Mouse (Mus musculus) midbrain, embryonic 15.5 days (tissue): ENCODE results near the gene Ndufb4. TPM values are rescaled to one million over a fixed set of nuclear protein-coding genes. Genes with fewer than 3 reads are reported as not detected.

Source experiments
- polyA plus RNA-seq: library from polyadenylated mRNA; unstranded; fragments of >200 nt; fragmentation: Nextera tagmentation; extraction: Ambion mirVana; gene quantifications from 2 replicates; pipeline ENCODE4 v1.2.1, GENCODE M21; 2015

Gene Ndufb4
- polyA plus RNA-seq, 1 experiment from 2014 or later: 49.9 TPM

Other genes with a start within 250 kb of the Ndufb4 start
- gene Gtf2e1, start 114.7 kb downstream of the Ndufb4 start, polyA plus RNA-seq: 32.0 and 32.4 TPM in 2 replicates
- 18.9 and 19.9 TPM in 2 replicates for gene Rabl3, start 114.6 kb downstream of the Ndufb4 start, polyA plus RNA-seq
- 0.14 and 0.37 TPM in 2 replicates for gene Hgd, start 74.3 kb downstream of the Ndufb4 start, polyA plus RNA-seq
- gene Fstl1, start 122.4 kb upstream of the Ndufb4 start, polyA plus RNA-seq: 85.4 and 85.6 TPM in 2 replicates
- gene Gm36028, start 206.7 kb upstream of the Ndufb4 start, polyA plus RNA-seq: not detected in 2 replicates
- 41.6 and 41.9 TPM in 2 replicates for gene Lrrc58, start 213.9 kb upstream of the Ndufb4 start, polyA plus RNA-seq